Mouse (Mus musculus) kidney, embryonic 15.5 days (tissue): ENCODE results near the gene Igsf9. TPM values are rescaled to one million over a fixed set of nuclear protein-coding genes. Genes with fewer than 3 reads are reported as not detected.
A peak's percentile ranks its signal among the peaks of the same experiment; 100 is the strongest.

Source experiments
- ATAC-seq: fragments of 200-750 bp; cut with Nextera tagmentation; replicated peaks from 2 replicates; pipeline ENCODE4 v1.8.0; 2017; ENCODE audit warnings: moderate TSS enrichment; ENCODE audit not compliant: low FRiP score
- H3K27ac ChIP-seq: fragments of 300-500 bp; sonication (generic); 2 replicates; pipeline ENCODE4 v1.5.1; 2015; ENCODE audit warnings: mild to moderate bottlenecking, inconsistent platforms
- H3K27me3 ChIP-seq: fragments of 300-500 bp; sonication (generic); 2 replicates; pipeline ENCODE4 v1.6.1; 2015; ENCODE audit warnings: inconsistent platforms
- H3K36me3 ChIP-seq: fragments of 300-500 bp; sonication (generic); 2 replicates; pipeline ENCODE4 v1.6.1; 2015; ENCODE audit warnings: inconsistent platforms
- H3K4me1 ChIP-seq: fragments of 300-500 bp; sonication (generic); 2 replicates; pipeline ENCODE4 v1.6.1; 2015; ENCODE audit warnings: inconsistent platforms
- H3K4me2 ChIP-seq: fragments of 300-500 bp; sonication (generic); 2 replicates; pipeline ENCODE4 v1.6.1; 2015; ENCODE audit warnings: moderate library complexity, mild to moderate bottlenecking, inconsistent platforms
- H3K4me3 ChIP-seq: fragments of 300-500 bp; sonication (generic); replicated peaks from 2 replicates; pipeline ENCODE4 v1.5.1; 2015; ENCODE audit warnings: mild to moderate bottlenecking, inconsistent platforms
- H3K9ac ChIP-seq: fragments of 300-500 bp; sonication (generic); 2 replicates; pipeline ENCODE4 v1.6.1; 2015; ENCODE audit warnings: mild to moderate bottlenecking, inconsistent platforms
- H3K9me3 ChIP-seq: fragments of 300-500 bp; sonication (generic); replicated peaks from 2 replicates; pipeline ENCODE4 v1.6.1; 2016; ENCODE audit warnings: inconsistent platforms
- WGBS: fragments of 180-500 bp; shearing (Covaris S2); methylation state at CpG from one replicate; pipeline ENCODE4 v1.1.7; 2015; ENCODE audit warnings: mixed read lengths; 5-methylcytosine and 5-hydroxymethylcytosine counted together
- polyA plus RNA-seq: library from polyadenylated mRNA; unstranded; fragments of >200 nt; fragmentation: Nextera tagmentation; extraction: Ambion mirVana; gene quantifications from 2 replicates; pipeline ENCODE4 v1.2.1, GENCODE M21; 2015

Igsf9 gene
- polyA plus RNA-seq, 1 experiment from 2014 or later, result 46.0 TPM

GRCm38 (mm10) chr1:172510421-172510972 is 28.9 kb downstream of the Igsf9 start:
- peaks cover 56% of the 10 kb centered on the region for H3K4me1 ChIP-seq
- H3K36me3 ChIP-seq, result peaks cover 30% of the 10 kb centered on the region
- 0 out of 2 replicates have a peak overlapping the region, but pooled peaks have one; percentile 18 for H3K27ac ChIP-seq
- H3K9ac ChIP-seq, result no peak overlapping the region
- no peaks in the 10 kb centered on the region for H3K27me3 ChIP-seq
- no peaks in the 10 kb centered on the region for H3K9me3 ChIP-seq
- H3K4me3 ChIP-seq, result peak overlapping the region; percentile 7; the same call in 1 of the 2 replicates
- ATAC-seq, result peak; percentile 42
- WGBS, result 25% methylated on average over 13 of the region's 13 CpGs
- H3K4me2 ChIP-seq, result peak overlapping the region; percentile 37

DNA sequence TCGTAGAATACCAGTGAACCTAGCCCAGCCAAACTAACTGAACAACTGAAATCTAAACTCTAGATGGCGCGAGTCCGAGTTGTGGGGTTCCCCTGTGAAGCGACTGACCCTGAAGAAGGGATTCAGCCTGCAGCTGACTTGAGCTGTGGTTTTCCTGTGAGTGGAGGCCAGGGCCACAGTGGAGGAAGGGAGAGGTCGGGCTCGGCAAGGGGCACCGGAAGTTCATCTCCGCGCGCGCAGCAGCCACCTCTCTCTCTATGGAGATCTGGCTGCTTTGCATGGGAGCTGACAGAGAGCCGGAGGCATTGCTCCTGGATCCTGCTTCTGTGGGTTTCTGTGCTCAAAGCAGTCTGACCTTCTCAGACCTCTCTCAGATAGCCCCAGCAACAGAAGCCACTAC is 31.4 kb downstream of the Igsf9 start:
- Histone ChIP-seq H3K4me3 (no peak overlapping the region), H3K9me3 (peaks cover 4% of the 10 kb centered on the region), H3K27me3 (no peaks in the 10 kb centered on the region), H3K4me2 (peak overlapping the region; percentile 31), H3K27ac (peak overlapping the region; percentile 66), H3K9ac (no peak overlapping the region), H3K4me1 (peaks cover 51% of the 10 kb centered on the region), H3K36me3 (peaks cover 6% of the 10 kb centered on the region; the same call in 1 of the 2 replicates)
- ATAC-seq, result no peak
- WGBS, result 23% methylated on average over 13 of the region's 13 CpGs

GRCm38 (mm10) chr1:172513525-172514212 is 32.1 kb downstream of the Igsf9 start:
- Histone ChIP-seq H3K4me3 (no peak overlapping the region), H3K27me3 (no peaks in the 10 kb centered on the region), H3K27ac (peak overlapping the region; percentile 66), H3K4me2 (no peak overlapping the region), H3K9me3 (peaks cover 4% of the 10 kb centered on the region), H3K36me3 (no peaks in the 10 kb centered on the region), H3K9ac (no peak overlapping the region), H3K4me1 (peaks cover 51% of the 10 kb centered on the region)
- 73% methylated on average over 17 of the region's 17 CpGs for WGBS
- ATAC-seq, result no peak; the same call in 1 of the 2 replicates

- Histone ChIP-seq H3K36me3 (no peaks in the 10 kb centered on the region), H3K27me3 (no peaks in the 10 kb centered on the region), H3K4me1 (peaks cover 51% of the 10 kb centered on the region), H3K4me2 (no peak overlapping the region), H3K27ac (peak overlapping the region; percentile 66), H3K4me3 (no peak overlapping the region), H3K9me3 (peaks cover 4% of the 10 kb centered on the region), H3K9ac (no peak overlapping the region)
- 81% methylated on average over 4 of the region's 4 CpGs for WGBS
- ATAC-seq, result no peak
These were observed 32.6 kb downstream of the Igsf9 start for GRCm38 (mm10) chr1:172514213-172514529.

DNA sequence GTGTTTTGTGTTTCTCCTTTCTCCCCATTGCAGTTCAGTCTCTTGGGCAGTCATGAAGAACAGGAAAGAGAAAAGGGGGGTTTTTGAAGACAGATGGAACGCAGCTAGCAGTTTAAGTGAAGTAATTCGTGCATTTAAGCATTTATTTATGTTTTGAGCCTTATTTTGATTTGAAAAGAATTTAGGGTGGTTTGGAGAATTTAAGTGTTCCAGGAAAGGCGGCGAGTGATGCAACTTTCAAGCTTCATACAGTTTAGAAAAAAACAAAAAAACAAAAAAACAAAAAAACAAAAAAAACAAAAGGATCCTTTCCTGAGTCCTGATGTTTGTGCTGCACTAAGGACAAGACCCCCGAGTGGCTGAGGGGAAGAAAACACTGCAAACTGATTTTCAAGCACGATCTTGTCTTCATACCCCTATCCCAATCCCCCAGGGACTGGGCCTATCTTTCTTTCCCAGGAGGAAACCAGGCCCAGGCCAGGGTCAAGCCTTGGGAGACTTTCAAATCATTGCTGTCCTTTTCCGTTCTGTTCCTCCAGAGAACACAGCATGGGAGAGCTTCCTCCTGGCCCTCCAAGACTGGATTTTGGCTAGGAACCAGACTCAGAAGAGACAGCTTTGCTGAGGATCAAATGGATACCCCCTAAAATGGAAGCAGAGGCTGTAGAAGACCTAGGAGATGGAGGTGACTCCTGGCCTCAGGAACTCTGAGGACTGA is 33.1 kb downstream of the Igsf9 start:
- H3K9ac ChIP-seq, result no peak overlapping the region
- 74% methylated on average over 7 of the region's 7 CpGs for WGBS
- no peak for ATAC-seq

GRCm38 (mm10) chr1:172515396-172515795 is 33.8 kb downstream of the Igsf9 start:
- 0 out of 2 replicates have a peak, but pooled peaks have one; percentile 20 for ATAC-seq
- Histone ChIP-seq H3K27ac (peak overlapping the region; percentile 63), H3K9me3 (peaks cover 4% of the 10 kb centered on the region)

More for the DNA sequence above, 33.1 kb downstream of the Igsf9 start:
- H3K9me3 ChIP-seq, result peaks cover 4% of the 10 kb centered on the region
- H3K4me2 ChIP-seq, result no peak overlapping the region
- peaks cover 50% of the 10 kb centered on the region for H3K4me1 ChIP-seq
- no peak overlapping the region for H3K4me3 ChIP-seq
- H3K27me3 ChIP-seq, result no peaks in the 10 kb centered on the region
- peak overlapping the region; percentile 66 for H3K27ac ChIP-seq
- no peaks in the 10 kb centered on the region for H3K36me3 ChIP-seq

DNA sequence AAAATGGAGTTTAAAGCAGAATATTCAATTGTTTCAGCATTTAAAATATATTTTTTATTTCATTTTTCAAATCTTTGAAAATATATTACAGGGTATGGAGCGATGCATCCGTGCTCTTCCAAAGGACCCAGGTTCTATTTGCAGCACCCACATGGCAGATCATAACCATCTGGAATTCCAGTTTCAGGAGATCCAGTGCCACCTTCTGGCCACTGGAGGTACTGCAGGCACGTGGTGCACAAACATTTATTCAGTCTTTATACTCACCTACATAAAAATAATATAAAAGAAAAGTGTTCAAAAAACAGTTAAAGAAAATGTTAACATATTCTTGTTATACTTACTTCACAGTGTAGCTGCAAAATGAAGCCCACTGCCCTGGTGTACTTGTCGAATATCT is 36.4 kb downstream of the Igsf9 start:
- no peak overlapping the region for H3K9ac ChIP-seq
- no peak for ATAC-seq
- no peak overlapping the region for H3K27ac ChIP-seq
- WGBS, result 80% methylated on average over 4 of the region's 4 CpGs
- peaks cover 48% of the 10 kb centered on the region for H3K4me1 ChIP-seq
- H3K36me3 ChIP-seq, result no peaks in the 10 kb centered on the region
- H3K27me3 ChIP-seq, result no peaks in the 10 kb centered on the region
- H3K9me3 ChIP-seq, result peaks cover 4% of the 10 kb centered on the region
- H3K4me2 ChIP-seq, result no peak overlapping the region
- H3K4me3 ChIP-seq, result no peak overlapping the region

More at GRCm38 (mm10) chr1:172515396-172515795, 33.8 kb downstream of the Igsf9 start:
- Histone ChIP-seq H3K27me3 (no peaks in the 10 kb centered on the region), H3K4me3 (no peak overlapping the region), H3K9ac (no peak overlapping the region), H3K36me3 (no peaks in the 10 kb centered on the region), H3K4me1 (peaks cover 50% of the 10 kb centered on the region), H3K4me2 (no peak overlapping the region)
- 65% methylated on average over 1 of the region's 1 CpGs for WGBS

DNA sequence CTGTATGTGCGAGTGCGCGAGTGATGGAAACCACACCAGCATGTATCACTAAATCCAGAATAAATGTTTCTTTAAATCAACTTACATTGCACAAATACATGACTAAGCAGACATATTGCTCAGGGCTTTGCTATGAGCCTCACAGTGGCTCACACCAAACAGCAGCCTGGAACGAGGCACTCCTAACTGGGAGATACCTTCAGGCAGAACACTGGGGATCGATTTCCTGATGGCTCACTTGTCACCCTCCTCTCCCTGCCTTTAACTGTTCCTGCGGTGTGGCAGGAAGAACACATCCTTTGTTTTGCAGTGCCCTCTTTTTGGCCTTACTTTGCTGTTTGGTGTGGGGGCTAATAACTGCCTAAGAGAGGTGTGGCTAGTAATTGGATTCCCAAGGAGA is 38.1 kb downstream of the Igsf9 start:
- no peak overlapping the region for H3K9ac ChIP-seq
- 59% methylated on average over 6 of the region's 6 CpGs for WGBS
- H3K9me3 ChIP-seq, result peaks cover 4% of the 10 kb centered on the region
- no peaks in the 10 kb centered on the region for H3K27me3 ChIP-seq
- H3K4me1 ChIP-seq, result peaks cover 34% of the 10 kb centered on the region
- no peak overlapping the region for H3K27ac ChIP-seq
- no peaks in the 10 kb centered on the region for H3K36me3 ChIP-seq
- ATAC-seq, result no peak
- H3K4me2 ChIP-seq, result no peak overlapping the region
- no peak overlapping the region for H3K4me3 ChIP-seq

GRCm38 (mm10) chr1:172520576-172521440 is 39.2 kb downstream of the Igsf9 start, which contains the start of gene Cfap45:
Gene Cfap45, plus strand, starts transcription at chr1:172520801.
- peak within 1 kb of the TSS; percentile 51; the same call in 1 of the 2 replicates for H3K27ac ChIP-seq
- WGBS, result 5% methylated on average over 28 of the region's 28 CpGs
- H3K9ac ChIP-seq, result peak within 1 kb of the TSS; percentile 19; the same call in 1 of the 2 replicates

GRCm38 (mm10) chr1:172522524-172522923 is 40.9 kb downstream of the Igsf9 start:
- peaks cover 3% of the 10 kb centered on the region for H3K9me3 ChIP-seq
- no peaks in the 10 kb centered on the region for H3K36me3 ChIP-seq
- H3K4me3 ChIP-seq, result no peak overlapping the region
- no peak overlapping the region for H3K4me2 ChIP-seq
- H3K4me1 ChIP-seq, result peaks cover 33% of the 10 kb centered on the region
- H3K27me3 ChIP-seq, result peaks cover 5% of the 10 kb centered on the region; the same call in 1 of the 2 replicates
- WGBS, result 69% methylated on average over 7 of the region's 7 CpGs
- ATAC-seq, result no peak
- no peak overlapping the region for H3K9ac ChIP-seq
- H3K27ac ChIP-seq, result no peak overlapping the region; the same call in 1 of the 2 replicates

More at GRCm38 (mm10) chr1:172520576-172521440, 39.2 kb downstream of the Igsf9 start, which contains the start of gene Cfap45:
- Histone ChIP-seq H3K4me1 (peaks cover 30% of the 10 kb centered on the region), H3K36me3 (no peaks in the 10 kb centered on the region), H3K4me2 (peak within 1 kb of the TSS; percentile 66), H3K9me3 (peaks cover 4% of the 10 kb centered on the region), H3K4me3 (peak within 1 kb of the TSS; percentile 44), H3K27me3 (no peaks in the 10 kb centered on the region)
- peak; percentile 92 for ATAC-seq

DNA sequence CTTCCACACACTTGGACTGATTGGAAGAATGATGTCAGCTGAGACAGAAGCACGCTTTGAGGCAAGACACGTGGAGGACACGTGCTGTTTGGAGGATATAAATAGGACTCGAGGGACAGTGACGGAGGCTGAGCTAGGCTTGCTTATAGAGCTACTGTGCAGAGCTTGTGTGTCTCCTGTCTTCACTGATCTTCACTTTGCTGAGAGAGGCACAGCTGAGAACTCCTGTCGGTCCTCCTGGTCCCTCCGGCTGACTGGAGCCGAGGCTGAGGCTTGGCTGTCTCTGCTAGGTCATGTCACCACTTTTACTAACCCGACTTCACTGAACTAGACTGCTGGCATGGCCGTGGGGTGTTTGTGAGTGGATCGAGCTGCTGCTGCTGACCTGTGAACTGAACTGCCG is 42.1 kb downstream of the Igsf9 start:
- H3K4me2 ChIP-seq, result no peak overlapping the region
- H3K9ac ChIP-seq, result no peak overlapping the region
- H3K4me3 ChIP-seq, result no peak overlapping the region
- no peaks in the 10 kb centered on the region for H3K9me3 ChIP-seq
- H3K4me1 ChIP-seq, result peaks cover 33% of the 10 kb centered on the region
- H3K27me3 ChIP-seq, result peaks cover 10% of the 10 kb centered on the region; the same call in 1 of the 2 replicates
- ATAC-seq, result no peak
- WGBS, result 56% methylated on average over 12 of the region's 12 CpGs
- H3K27ac ChIP-seq, result 0 out of 2 replicates have a peak overlapping the region, but pooled peaks have one; percentile 6
- no peaks in the 10 kb centered on the region for H3K36me3 ChIP-seq
